Mouse (Mus musculus) hindbrain, embryonic 12.5 days (tissue): Measurements from ENCODE around the gene Cds1. TPM values are rescaled to one million over a fixed set of nuclear protein-coding genes. Genes with fewer than 3 reads are reported as not detected.
"Not testable (repeated sequence)": the region's sequence is repeated elsewhere in the genome, so short reads cannot be mapped to it uniquely, and the experiment has no call there.

ENCODE experiments used
- ATAC-seq: fragments of 200-750 bp; cut with Nextera tagmentation; 2 replicates; pipeline ENCODE4 v1.8.0; 2017; ENCODE audit warnings: moderate TSS enrichment; ENCODE audit not compliant: low FRiP score
- H3K27ac ChIP-seq: fragments of 300-500 bp; sonication (generic); 2 replicates; pipeline ENCODE4 v1.5.1; 2016; ENCODE audit warnings: mild to moderate bottlenecking
- H3K27me3 ChIP-seq: fragments of 300-500 bp; sonication (generic); 2 replicates; pipeline ENCODE4 v1.6.1; 2016; ENCODE audit warnings: mild to moderate bottlenecking
- H3K36me3 ChIP-seq: fragments of 300-500 bp; sonication (generic); 2 replicates; pipeline ENCODE4 v1.6.1; 2016; ENCODE audit warnings: mild to moderate bottlenecking
- H3K4me1 ChIP-seq: fragments of 300-500 bp; sonication (generic); 2 replicates; pipeline ENCODE4 v1.6.1; 2016
- H3K4me2 ChIP-seq: fragments of 300-500 bp; sonication (generic); replicated peaks from 2 replicates; pipeline ENCODE4 v1.6.1; 2016; ENCODE audit warnings: mild to moderate bottlenecking
- H3K4me3 ChIP-seq: fragments of 300-500 bp; sonication (generic); 2 replicates; pipeline ENCODE4 v1.5.1; 2016; ENCODE audit warnings: mild to moderate bottlenecking
- H3K9ac ChIP-seq: fragments of 300-500 bp; sonication (generic); 2 replicates; pipeline ENCODE4 v1.6.1; 2016; ENCODE audit warnings: mild to moderate bottlenecking, moderate library complexity
- H3K9me3 ChIP-seq: fragments of 300-500 bp; sonication (generic); replicated peaks from 2 replicates; pipeline ENCODE4 v1.6.1; 2016; ENCODE audit warnings: mild to moderate bottlenecking
- WGBS: fragments of 180-500 bp; shearing (Covaris S2); methylation state at CpG from one replicate; pipeline ENCODE4 v1.1.7; 2016; 5-methylcytosine and 5-hydroxymethylcytosine counted together
- polyA plus RNA-seq: library from polyadenylated mRNA; unstranded; fragments of >200 nt; fragmentation: Nextera tagmentation; extraction: Ambion mirVana; gene quantifications from 2 replicates; pipeline ENCODE4 v1.2.1, GENCODE M21; 2016

The Cds1 gene
- polyA plus RNA-seq, 1 experiment from 2014 or later: 3.2 TPM

- WGBS: 91% methylated on average over 11 of the region's 11 CpGs
These were observed 71.3 kb downstream of the Cds1 start for GRCm38 (mm10) chr5:101836221-101836620.

GRCm38 (mm10) chr5:101837605-101838004 lies 72.7 kb downstream of the Cds1 start:
- not testable (repeated sequence) for H3K9ac ChIP-seq, H3K27ac ChIP-seq, H3K4me1 ChIP-seq, ATAC-seq, H3K9me3 ChIP-seq, H3K4me2 ChIP-seq, H3K27me3 ChIP-seq, H3K4me3 ChIP-seq
- H3K36me3 ChIP-seq: peaks cover 87% of the 10 kb centered on the region
- 96% methylated on average over 2 of the region's 2 CpGs for WGBS

More at GRCm38 (mm10) chr5:101836221-101836620, 71.3 kb downstream of the Cds1 start:
- Histone ChIP-seq H3K36me3 (peaks cover 85% of the 10 kb centered on the region), H3K4me3 (no peak overlapping the region), H3K9ac (no peak overlapping the region), H3K27ac (no peak overlapping the region), H3K9me3 (no peaks in the 10 kb centered on the region), H3K4me1 (no peaks in the 10 kb centered on the region), H3K4me2 (no peak overlapping the region), H3K27me3 (no peaks in the 10 kb centered on the region)
- no peak for ATAC-seq

GRCm38 (mm10) chr5:101840476-101840875 lies 75.5 kb downstream of the Cds1 start:
- Histone ChIP-seq H3K9me3 (no peaks in the 10 kb centered on the region), H3K27me3 (no peaks in the 10 kb centered on the region), H3K9ac (no peak overlapping the region), H3K4me1 (no peaks in the 10 kb centered on the region), H3K4me3 (no peak overlapping the region), H3K36me3 (peaks cover 97% of the 10 kb centered on the region), H3K27ac (no peak overlapping the region), H3K4me2 (no peak overlapping the region)
- WGBS: 98% methylated on average over 5 of the region's 5 CpGs
- no peak for ATAC-seq

GRCm38 (mm10) chr5:101845011-101845410 lies 80.1 kb downstream of the Cds1 start:
- H3K4me1 ChIP-seq: no peaks in the 10 kb centered on the region
- 97% methylated on average over 14 of the region's 14 CpGs for WGBS
- H3K27me3 ChIP-seq: no peaks in the 10 kb centered on the region
- H3K4me2 ChIP-seq: no peak overlapping the region
- H3K4me3 ChIP-seq: no peak overlapping the region
- no peak overlapping the region for H3K27ac ChIP-seq
- peaks cover 100% of the 10 kb centered on the region for H3K36me3 ChIP-seq
- no peak for ATAC-seq
- no peaks in the 10 kb centered on the region for H3K9me3 ChIP-seq
- H3K9ac ChIP-seq: no peak overlapping the region

GRCm38 (mm10) chr5:101845930-101846329 lies 81.0 kb downstream of the Cds1 start:
- Histone ChIP-seq H3K9ac (no peak overlapping the region), H3K9me3 (no peaks in the 10 kb centered on the region), H3K4me3 (no peak overlapping the region), H3K4me1 (no peaks in the 10 kb centered on the region), H3K4me2 (no peak overlapping the region), H3K36me3 (peaks cover 100% of the 10 kb centered on the region), H3K27ac (no peak overlapping the region), H3K27me3 (no peaks in the 10 kb centered on the region)
- 95% methylated on average over 8 of the region's 8 CpGs for WGBS
- ATAC-seq: no peak

GRCm38 (mm10) chr5:101847323-101847722 lies 82.4 kb downstream of the Cds1 start:
- Histone ChIP-seq H3K36me3 (peaks cover 100% of the 10 kb centered on the region), H3K4me3 (no peak overlapping the region), H3K9me3 (no peaks in the 10 kb centered on the region), H3K27ac (no peak overlapping the region), H3K27me3 (no peaks in the 10 kb centered on the region), H3K4me1 (no peaks in the 10 kb centered on the region), H3K4me2 (no peak overlapping the region), H3K9ac (no peak overlapping the region)
- WGBS: 88% methylated on average over 6 of the region's 7 CpGs
- no peak for ATAC-seq

GRCm38 (mm10) chr5:101847762-101848161 lies 82.8 kb downstream of the Cds1 start:
- peaks cover 100% of the 10 kb centered on the region for H3K36me3 ChIP-seq
- no peaks in the 10 kb centered on the region for H3K27me3 ChIP-seq
- H3K9ac ChIP-seq: no peak overlapping the region
- no peaks in the 10 kb centered on the region for H3K9me3 ChIP-seq
- 59% methylated on average over 4 of the region's 4 CpGs for WGBS
- no peak overlapping the region for H3K4me2 ChIP-seq
- H3K4me1 ChIP-seq: no peaks in the 10 kb centered on the region
- no peak for ATAC-seq
- no peak overlapping the region for H3K4me3 ChIP-seq
- H3K27ac ChIP-seq: no peak overlapping the region

- Histone ChIP-seq H3K27ac (no peak overlapping the region), H3K4me1 (no peaks in the 10 kb centered on the region), H3K4me3 (no peak overlapping the region), H3K36me3 (peaks cover 100% of the 10 kb centered on the region), H3K9ac (no peak overlapping the region), H3K9me3 (no peaks in the 10 kb centered on the region), H3K4me2 (no peak overlapping the region), H3K27me3 (no peaks in the 10 kb centered on the region)
- 95% methylated on average over 7 of the region's 7 CpGs for WGBS
- no peak for ATAC-seq
These were observed 86.2 kb downstream of the Cds1 start for GRCm38 (mm10) chr5:101851133-101851532.

GRCm38 (mm10) chr5:101852116-101852680 lies 87.3 kb downstream of the Cds1 start:
- Histone ChIP-seq H3K27me3 (no peaks in the 10 kb centered on the region), H3K27ac (no peak overlapping the region), H3K4me2 (no peak overlapping the region), H3K9ac (no peak overlapping the region), H3K4me1 (no peaks in the 10 kb centered on the region), H3K36me3 (peaks cover 97% of the 10 kb centered on the region), H3K4me3 (no peak overlapping the region), H3K9me3 (no peaks in the 10 kb centered on the region)
- 96% methylated on average over 21 of the region's 21 CpGs for WGBS
- no peak for ATAC-seq

- WGBS: 95% methylated on average over 11 of the region's 11 CpGs
- Histone ChIP-seq H3K27me3 (no peaks in the 10 kb centered on the region), H3K27ac (no peak overlapping the region), H3K9me3 (no peaks in the 10 kb centered on the region), H3K9ac (no peak overlapping the region), H3K36me3 (peaks cover 97% of the 10 kb centered on the region), H3K4me3 (no peak overlapping the region), H3K4me1 (no peaks in the 10 kb centered on the region), H3K4me2 (no peak overlapping the region)
- ATAC-seq: no peak
These were observed 89.2 kb downstream of the Cds1 start for GRCm38 (mm10) chr5:101854100-101854499.

- Histone ChIP-seq H3K36me3 (peaks cover 96% of the 10 kb centered on the region), H3K9me3 (no peaks in the 10 kb centered on the region), H3K4me3 (no peak overlapping the region), H3K4me1 (no peaks in the 10 kb centered on the region), H3K27me3 (no peaks in the 10 kb centered on the region), H3K27ac (no peak overlapping the region), H3K9ac (no peak overlapping the region), H3K4me2 (no peak overlapping the region)
- ATAC-seq: no peak
- 88% methylated on average over 7 of the region's 7 CpGs for WGBS
These were observed 89.7 kb downstream of the Cds1 start for GRCm38 (mm10) chr5:101854667-101855066.

- ATAC-seq: no peak
- no peaks in the 10 kb centered on the region for H3K9me3 ChIP-seq
- H3K4me3 ChIP-seq: no peak overlapping the region
- H3K9ac ChIP-seq: no peak overlapping the region
- no peaks in the 10 kb centered on the region for H3K4me1 ChIP-seq
- H3K27me3 ChIP-seq: no peaks in the 10 kb centered on the region
- no peak overlapping the region for H3K4me2 ChIP-seq
- H3K27ac ChIP-seq: no peak overlapping the region
- WGBS: 97% methylated on average over 16 of the region's 16 CpGs
- H3K36me3 ChIP-seq: peaks cover 92% of the 10 kb centered on the region
These were observed 90.5 kb downstream of the Cds1 start for GRCm38 (mm10) chr5:101855475-101855874.

GRCm38 (mm10) chr5:101858891-101859436 lies 94.0 kb downstream of the Cds1 start:
- Histone ChIP-seq H3K9me3 (no peaks in the 10 kb centered on the region), H3K36me3 (peaks cover 89% of the 10 kb centered on the region), H3K4me2 (no peak overlapping the region), H3K4me1 (no peaks in the 10 kb centered on the region), H3K27me3 (no peaks in the 10 kb centered on the region), H3K27ac (no peak overlapping the region), H3K9ac (no peak overlapping the region), H3K4me3 (no peak overlapping the region)
- no peak for ATAC-seq
- WGBS: 91% methylated on average over 10 of the region's 10 CpGs
